Mouse (Mus musculus): ENCODE measurements at regions not wholly inside any gene's neighbourhood (a gene's known extent, or its start where the extent isn't known, plus 50 kb on each side); places are given as distances from the start of the nearest gene placed in this dataset.
A peak's percentile ranks its signal among the peaks of the same experiment; 100 is the strongest.

DNA sequence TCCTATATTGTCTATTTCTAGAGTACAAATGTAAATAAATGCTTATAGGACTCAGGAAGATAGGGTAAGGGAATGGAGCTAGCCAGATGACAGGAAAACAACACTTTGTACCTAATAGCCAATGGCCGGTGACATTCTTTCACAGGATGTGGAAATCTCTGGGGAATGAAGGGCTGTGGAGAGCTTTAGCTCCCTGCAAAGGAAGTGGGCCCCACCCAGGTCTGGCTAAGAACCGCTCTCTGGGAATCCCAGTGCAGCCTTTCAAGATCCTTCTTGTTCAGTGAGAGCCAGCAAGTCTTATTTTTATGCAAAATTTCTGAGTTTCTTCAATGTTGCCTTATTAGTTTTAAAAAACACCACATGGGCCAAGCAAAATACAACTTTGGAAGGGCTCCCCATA lies 54.7 kb upstream of the Pappa2 start:
- peak; percentile 73 for DNase-seq

DNA sequence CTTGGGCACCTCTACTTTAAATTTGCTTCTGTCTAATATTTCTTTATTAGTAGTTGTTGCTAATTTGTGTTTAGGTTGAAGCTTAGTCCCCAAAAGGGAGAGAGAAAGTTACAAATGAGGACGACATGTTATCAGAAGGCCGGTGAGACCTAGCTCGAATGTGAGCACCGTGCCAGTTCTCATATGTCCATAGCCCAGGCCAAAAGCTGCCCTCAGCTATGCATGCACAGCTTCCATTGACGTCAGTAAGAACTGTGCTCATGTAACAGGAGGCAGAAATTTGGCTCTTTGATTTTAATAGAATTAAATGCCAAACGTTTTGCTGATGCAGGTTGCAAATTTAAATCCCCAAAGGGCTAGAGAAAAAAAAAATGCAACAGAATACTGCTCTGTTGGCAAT lies 56.1 kb upstream of the Pappa2 start:
- DNase-seq = peak; percentile 25

DNA sequence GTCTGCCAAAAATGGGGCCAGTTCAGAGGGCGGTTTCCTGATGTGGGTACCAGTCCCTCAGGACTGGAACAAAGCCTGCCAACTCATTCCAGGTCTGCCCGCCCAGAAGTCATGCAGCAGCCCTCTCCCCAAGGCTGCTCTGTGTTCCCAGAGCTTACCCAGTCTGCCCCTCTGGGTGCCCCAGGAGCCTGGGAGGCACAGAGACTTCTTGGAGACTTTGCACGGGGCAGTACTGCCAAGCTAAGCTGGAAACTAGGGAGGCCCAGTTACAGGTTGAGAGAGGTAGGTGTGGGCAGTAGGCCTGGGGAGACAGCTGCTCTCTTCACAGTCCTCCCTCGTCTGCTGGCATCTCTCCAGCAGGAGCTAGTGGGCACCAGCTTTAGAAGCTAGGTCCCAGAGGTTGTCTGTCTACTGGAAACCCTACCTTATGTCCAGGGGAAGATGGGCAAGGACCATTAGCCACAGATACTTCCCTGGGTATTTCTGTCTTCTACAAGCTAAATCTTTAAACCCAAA lies 65.6 kb upstream of the Pappa2 start:
- DNase-seq = no peak

DNA sequence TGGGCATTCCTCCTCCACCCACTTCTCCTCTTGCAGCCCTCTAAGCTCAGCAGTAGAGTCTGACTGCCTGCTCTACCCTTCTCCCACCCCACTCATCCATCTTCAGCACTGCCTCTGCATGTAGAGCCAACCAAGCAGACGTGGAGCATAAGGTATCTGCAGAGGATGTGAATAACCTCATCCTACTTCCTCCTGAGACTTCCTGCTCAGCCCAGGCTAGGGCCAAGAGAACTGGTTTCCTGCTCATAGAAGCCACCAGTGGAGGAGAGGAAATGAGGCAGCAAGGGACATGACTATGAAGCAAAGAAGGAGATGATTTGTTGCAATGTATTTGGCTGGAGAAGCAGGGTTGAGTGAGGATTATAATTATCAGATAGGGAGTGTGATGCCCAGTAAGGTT lies 84.7 kb upstream of the Pappa2 start:
- DNase-seq = no peak

DNA sequence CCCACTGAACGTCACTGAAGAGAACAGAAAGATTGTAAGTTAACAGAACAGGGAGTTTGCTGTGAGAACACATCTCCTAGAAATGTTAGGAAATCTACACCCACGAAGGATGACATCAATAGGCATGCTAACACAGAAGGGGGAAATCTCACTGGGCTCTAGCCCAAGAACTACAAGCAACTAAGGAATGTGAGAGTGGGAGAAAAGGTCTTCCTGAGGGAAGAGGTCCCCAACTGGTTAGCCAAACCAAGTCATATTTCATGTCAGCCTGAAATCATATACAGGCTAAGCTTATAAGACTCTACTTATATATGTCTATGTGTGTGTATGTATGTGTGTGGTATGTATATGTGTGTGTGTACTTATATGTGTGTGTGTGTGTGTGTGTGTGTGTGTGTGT lies 118.9 kb upstream of the Pappa2 start:
- DNase-seq = no peak

DNA sequence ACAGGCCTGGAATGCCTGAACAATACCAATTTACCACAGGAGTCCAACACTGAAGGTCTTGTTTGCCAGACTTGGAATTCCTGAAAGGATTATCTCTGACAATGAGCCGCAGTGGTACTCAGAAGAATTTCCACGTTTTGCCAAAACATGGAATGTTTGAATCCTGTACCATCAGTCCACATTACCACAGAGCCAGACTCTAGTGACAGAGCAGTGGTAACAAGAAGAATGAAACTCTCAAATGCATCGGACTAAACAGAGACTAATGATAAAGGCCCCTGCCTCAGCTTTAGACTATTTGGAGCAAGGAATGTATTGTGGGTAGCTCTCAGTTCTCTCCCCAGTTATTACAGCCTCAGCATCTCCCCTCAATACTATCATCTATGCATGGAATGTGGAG lies 109.9 kb upstream of the Cop1 start:
- DNase-seq = no peak

DNA sequence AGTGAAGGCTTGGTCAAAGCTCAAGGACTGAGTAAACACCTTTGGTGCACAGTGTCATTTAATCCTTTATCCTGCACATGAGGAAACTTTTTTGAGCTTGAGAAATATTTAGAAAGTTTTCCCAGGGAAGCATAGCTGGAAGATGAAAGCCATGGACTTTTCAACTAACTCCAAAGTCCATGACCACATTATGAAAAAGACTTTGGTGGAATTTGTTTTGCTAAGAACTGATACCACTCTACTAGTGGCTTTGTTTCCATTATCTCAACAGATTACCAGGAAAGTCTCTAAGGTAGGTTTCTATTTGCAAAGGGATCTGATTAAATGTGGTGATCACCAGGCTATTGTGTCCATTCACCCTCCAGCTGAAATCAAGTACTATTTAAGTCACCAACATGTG lies 107.2 kb upstream of the Cop1 start:
- DNase-seq = no peak

DNA sequence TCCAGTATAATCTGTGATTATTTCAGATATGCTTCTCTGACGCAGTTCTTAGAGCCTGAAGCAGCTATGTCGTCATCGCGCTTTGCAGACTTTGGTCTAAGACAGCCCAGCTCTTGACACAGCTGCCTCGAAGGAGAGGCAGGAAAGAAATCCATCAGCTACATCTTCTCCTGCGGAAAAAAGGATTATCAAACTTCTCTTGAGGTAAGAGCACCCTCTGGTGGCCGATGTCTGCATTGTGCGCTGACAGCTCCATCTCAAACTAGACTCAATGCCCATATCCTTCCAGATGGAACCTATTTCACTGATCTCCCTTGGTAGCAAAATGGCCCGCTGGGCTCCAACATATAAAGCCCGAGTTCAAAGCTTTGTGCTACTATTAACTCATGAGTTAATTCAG lies 96.8 kb upstream of the Cop1 start:
- peak; percentile 32 for DNase-seq

DNA sequence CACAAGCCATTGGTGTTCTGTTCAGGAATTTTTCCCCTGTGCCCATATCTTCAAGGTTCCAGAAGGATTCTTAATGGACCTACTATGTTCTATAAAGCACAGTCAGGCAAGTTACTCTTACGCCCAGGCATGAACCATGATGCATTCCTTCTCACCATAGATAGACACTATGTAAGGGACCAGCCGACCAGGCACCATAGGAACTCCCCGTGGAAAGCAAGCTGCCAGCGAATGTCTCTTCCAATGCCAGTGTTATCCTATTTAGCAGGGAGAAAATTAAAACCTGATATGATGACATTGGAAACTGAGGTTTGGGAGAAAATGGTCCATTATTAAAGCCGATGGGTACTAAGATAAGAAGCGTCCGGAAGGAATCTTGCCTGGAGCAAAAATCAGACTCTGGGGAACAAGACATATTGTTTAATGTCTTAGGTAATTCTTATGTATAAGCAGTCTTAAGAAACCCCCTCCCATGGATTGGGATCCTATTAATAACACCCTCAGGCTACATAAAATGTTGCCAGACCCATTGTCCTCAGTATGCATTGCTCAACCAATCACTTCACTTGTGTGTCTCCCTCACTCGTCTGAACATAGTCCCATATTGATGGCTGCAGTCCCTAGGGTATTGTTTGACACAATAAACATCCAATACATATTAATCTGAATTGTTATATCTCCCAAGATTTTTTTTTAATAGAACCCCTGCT lies 84.2 kb upstream of the Cop1 start:
- DNase-seq = no peak

DNA sequence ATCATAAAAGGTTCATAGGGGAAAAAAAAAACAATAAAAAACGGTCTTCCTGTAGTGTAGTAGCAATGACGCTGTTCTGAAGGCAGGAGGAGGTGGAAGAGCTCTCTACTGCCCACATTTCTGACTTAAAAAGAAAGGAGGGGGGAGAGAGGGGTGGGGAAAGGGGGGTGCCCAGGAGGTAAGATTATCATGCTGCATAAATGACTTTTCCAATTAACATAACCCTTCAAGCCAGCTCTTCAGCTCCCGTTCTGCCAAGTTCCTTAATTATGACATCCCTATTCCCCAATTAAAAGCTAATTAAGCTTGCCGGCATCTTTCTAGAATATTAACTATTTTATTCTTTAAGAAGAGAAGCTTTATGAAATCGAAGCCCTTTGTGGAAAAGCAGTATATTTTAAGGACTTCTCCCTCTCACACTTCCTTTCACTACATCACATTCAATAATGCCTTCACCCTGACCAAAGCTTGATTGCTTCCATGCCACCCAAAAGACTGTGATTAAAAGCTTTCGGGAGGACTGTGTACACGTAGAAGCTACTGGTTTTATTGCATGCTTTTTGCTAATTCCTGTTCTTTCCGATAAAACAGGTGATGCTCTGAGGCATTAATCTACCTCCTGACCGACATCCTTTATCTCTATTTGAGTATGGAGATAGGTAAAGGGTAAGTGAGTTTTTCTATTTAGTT lies 83.5 kb upstream of the Cop1 start:
- DNase-seq = no peak

DNA sequence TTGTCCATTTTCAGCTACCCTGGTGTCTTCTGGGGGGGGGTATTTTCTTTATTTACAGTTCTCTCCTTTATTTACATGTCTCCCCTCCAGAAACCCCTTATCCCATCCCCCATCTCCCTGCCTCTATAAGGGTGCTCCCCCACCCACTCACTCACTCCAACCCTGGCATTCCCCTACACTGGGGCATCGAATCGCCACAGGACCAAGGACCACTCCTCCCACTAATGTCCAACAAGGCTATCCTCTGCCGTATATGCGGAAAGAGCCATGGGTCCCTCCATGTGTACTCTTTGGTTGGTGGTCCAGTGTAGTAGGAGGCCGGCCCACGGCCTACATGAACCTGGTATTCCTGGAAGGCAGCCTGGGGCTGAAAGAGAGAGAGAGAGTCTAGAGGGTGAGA lies 82.9 kb upstream of the Cop1 start:
- DNase-seq = no peak

DNA sequence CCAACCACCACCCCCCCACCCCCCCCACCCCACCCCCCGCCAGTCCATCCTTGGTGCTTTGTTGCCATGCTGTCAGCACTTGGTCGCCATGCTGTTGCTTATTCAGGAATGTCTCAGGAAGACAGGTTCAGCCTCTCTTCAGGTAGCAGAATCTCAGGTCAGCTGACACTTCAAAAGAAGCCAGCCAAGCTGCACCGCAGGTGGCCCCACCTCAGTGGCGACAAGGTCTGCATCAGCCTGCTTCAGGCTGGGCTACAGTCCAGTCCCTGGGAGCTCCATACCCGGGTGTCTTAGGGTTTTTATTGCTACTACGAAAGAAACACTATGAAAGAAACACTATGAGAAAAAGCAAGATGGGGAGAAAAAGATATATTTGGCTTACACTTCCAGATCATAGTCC lies 82.4 kb upstream of the Cop1 start:
- no peak for DNase-seq

DNA sequence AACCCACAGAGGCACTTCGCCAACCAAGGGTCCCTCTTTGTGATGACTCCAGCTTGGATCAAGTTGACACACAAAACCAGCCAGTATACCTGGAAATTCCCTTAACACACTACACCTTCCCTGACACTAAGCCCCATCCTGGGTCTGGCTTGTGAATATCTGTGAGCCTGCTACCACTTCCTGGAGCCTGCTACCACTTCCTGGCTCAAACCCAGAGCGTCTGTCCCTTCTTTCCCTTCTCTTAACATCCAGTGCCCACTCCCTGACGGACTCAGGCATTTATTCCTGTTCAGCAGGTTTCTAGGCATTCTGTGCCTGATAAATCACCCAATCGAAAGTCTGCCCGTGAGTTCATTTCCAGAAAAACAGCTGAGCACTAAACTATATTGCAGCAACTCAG lies 81.8 kb upstream of the Cop1 start:
- DNase-seq = no peak

DNA sequence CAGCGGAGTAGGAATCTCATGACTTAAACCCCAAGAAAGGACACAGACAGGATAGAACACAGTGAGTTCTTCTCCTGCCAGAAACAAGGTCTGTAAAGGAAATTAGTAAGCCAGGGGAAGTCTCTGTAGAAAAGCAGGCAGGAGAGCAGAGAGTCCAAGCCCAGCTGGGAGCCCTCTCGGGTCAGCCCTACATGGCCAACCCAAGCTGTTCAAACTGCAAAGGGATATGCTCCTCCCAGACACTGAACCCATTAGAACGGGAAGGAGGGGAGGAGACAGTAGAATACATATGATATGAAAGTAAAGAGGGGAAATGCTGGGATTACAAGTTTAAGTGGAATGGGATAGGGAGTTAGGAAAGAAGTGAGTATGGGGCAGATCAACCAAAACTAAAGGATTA lies 75.7 kb upstream of the Cop1 start:
- peak; percentile 43 for DNase-seq

DNA sequence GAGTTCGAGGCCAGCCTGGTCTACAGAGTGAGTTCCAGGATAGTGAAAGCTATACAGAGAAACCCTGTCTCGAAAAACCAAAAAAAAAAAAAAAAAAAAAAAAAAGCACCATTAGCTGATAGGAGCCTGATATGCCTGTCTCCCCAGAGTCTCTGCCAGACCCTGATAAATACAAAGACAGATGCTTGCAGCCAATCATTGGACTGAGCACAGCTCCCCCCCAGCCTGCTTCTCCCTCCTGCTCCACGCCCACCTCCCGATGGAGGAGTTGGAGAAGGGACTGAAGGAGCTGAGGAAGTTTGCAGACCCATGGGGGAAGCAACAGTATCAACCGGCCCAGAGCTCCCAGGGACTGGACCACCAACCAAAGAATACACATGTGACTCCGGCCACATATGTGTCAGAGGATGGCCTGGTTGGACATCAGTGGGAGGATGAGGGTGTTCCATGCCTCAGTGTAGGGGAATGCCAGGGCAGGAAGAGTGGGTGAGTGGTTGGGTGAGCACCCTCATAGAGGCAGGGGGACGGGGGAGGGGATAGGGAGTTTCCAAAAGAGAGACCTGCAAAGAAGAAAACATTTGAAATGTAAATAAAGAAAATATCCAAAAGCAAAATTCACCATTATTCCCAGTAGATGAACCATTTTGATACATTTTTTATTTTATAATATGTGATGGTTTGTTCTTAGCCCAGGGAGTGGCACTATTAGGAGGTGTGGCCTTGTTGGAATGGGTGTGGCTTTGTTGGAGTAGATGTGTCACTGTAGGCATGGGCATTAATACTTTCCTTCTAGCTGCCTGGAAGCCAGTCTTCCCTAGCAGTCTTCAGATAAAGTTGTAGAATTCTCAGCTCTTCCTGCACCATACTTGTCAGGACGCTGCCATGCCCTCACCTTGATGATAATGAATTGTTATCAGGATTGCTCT lies 71.8 kb upstream of the Cop1 start:
- no peak for DNase-seq

DNA sequence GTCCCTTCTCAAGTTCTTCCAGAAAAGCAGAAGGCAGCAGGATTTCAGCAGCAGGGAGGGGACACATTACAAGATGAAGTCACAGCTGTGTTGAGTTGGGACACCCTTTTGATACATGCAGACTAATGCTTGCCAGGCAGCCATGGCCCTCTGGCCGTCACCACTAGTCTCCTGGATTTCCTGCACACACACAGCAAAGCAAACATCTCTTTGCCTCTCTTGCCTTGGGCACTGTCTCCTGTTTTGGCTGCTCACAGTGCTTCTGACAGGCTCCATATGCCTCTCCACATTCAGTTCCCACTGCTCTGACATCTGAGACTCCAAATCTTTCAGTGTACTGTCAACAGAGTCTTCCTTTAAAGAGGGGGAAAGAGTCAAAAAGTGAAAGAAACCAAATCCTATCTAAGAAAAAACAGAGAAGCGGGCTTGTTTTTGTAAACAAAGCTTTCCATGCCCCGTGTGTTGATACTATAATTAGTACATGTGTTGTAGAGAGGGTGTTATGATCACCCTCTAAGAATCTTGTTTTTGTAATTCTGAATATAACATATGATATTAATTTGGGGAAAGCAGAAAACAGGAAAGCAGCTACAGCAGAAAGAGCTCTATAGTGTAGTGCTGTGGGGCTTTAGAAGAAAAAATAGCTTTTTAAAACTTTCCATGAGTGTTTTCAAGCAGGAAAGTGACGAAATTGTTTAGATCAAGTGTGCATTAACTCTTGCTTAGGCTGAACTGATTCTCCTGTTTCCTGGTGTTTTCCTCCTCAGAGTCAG lies 68.8 kb upstream of the Cop1 start:
- DNase-seq = peak; percentile 9

DNA sequence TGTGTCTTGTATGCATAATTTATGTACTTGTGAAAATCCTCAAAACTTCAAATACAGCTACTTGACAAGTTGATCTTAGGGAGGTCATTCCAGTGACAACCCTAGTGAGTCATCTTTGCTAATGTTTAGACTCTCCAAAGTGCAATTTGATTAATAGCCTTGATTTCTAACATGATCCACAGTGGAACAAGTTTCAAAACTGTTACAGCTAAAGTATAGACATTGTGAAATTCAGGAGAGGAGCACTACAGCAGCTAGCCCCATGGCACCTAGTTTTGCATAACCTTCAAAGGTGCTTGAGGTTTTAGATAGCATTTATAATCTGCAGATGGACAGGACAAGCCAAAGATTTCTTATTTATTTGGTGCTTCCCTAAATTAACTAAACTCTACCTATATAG lies 50.1 kb upstream of the Cop1 start:
- DNase-seq = no peak

Measured in gastrocnemius, postnatal 25 days (tissue).